Mouse (Mus musculus) lung, adult 2 months (tissue): Measurements from ENCODE around the gene Gm27021. TPM values are rescaled to one million over a fixed set of nuclear protein-coding genes. Genes with fewer than 3 reads are reported as not detected.
"Not testable (repeated sequence)": the region's sequence is repeated elsewhere in the genome, so short reads cannot be mapped to it uniquely, and the experiment has no call there.

ENCODE experiments used
- DNase-seq: peaks from one replicate; pipeline ENCODE4 v3.0.0; 2022
- H3K4me1 ChIP-seq: fragments of 200-500 bp; 2 replicates; pipeline ENCODE4 v1.6.1; 2011; ENCODE audit warnings: low read length; ENCODE audit not compliant: control insufficient read depth, insufficient read depth
- H3K4me3 ChIP-seq: fragments of 200-500 bp; replicated peaks from 2 replicates; pipeline ENCODE3; 2011; ENCODE audit warnings: low read depth, mild to moderate bottlenecking, control low read depth, low read length; ENCODE audit errors: extremely low read depth
- CTCF ChIP-seq: fragments of 200-500 bp; IDR thresholded peaks from 2 replicates; pipeline ENCODE4 v1.5.1; 2011; ENCODE audit warnings: mild to moderate bottlenecking, low read length, control low read depth; ENCODE audit not compliant: insufficient read depth
- POLR2A ChIP-seq: fragments of 200-500 bp; IDR thresholded peaks from 2 replicates; pipeline ENCODE4 v1.6.1; 2011; ENCODE audit warnings: low read depth, mild to moderate bottlenecking, control low read depth, low read length, borderline replicate concordance; ENCODE audit errors: extremely low read depth
- WGBS: fragments of 180-500 bp; shearing (Covaris S2); methylation state at CpG from one replicate; pipeline ENCODE4 v1.1.7; 2018; 5-methylcytosine and 5-hydroxymethylcytosine counted together
- polyA plus RNA-seq: library from polyadenylated mRNA; depleted of rRNA; stranded (reverse); fragments of >200 nt; gene quantifications from 2 replicates; pipeline ENCODE4 v1.2.3, GENCODE M21; 2012

Gm27021 gene
- polyA plus RNA-seq, 1 experiment, result 0.92 TPM

GRCm38 (mm10) chr8:120687786-120688185 lies 19.9 kb upstream of the Gm27021 start:
- Histone ChIP-seq H3K4me3 (no peak overlapping the region), H3K4me1 (no peaks in the 10 kb centered on the region)
- 49% methylated on average over 8 of the region's 8 CpGs for WGBS
- no peak for DNase-seq
- no peak for TF ChIP-seq CTCF
- TF ChIP-seq POLR2A, result no peak

- no peak overlapping the region for H3K4me3 ChIP-seq
- no peaks in the 10 kb centered on the region for H3K4me1 ChIP-seq
- 81% methylated on average over 5 of the region's 5 CpGs for WGBS
- DNase-seq, result no peak
- no peak for TF ChIP-seq CTCF
- TF ChIP-seq POLR2A, result no peak
Measured at GRCm38 (mm10) chr8:120686576-120686975, 18.7 kb upstream of the Gm27021 start.

GRCm38 (mm10) chr8:120686051-120686450 lies 18.2 kb upstream of the Gm27021 start:
- TF ChIP-seq CTCF (no peak), POLR2A (no peak)
- no peak overlapping the region for H3K4me3 ChIP-seq
- no peaks in the 10 kb centered on the region for H3K4me1 ChIP-seq
- DNase-seq, result no peak
- WGBS, result 71% methylated on average over 13 of the region's 13 CpGs

GRCm38 (mm10) chr8:120685591-120685990 lies 17.7 kb upstream of the Gm27021 start:
- no peak overlapping the region for H3K4me3 ChIP-seq
- TF ChIP-seq POLR2A (no peak), CTCF (no peak)
- WGBS, result 80% methylated on average over 8 of the region's 8 CpGs
- no peaks in the 10 kb centered on the region for H3K4me1 ChIP-seq
- no peak for DNase-seq

- WGBS, result 51% methylated on average over 5 of the region's 5 CpGs
- Histone ChIP-seq H3K4me1 (no peaks in the 10 kb centered on the region), H3K4me3 (no peak overlapping the region)
- no peak for DNase-seq
- no peak; the same call in 1 of the 2 replicates for TF ChIP-seq POLR2A
- TF ChIP-seq CTCF, result no peak
Measured at GRCm38 (mm10) chr8:120685097-120685496, 17.2 kb upstream of the Gm27021 start.

- WGBS, result 74% methylated on average over 5 of the region's 5 CpGs
- no peak for DNase-seq
- no peaks in the 10 kb centered on the region for H3K4me1 ChIP-seq
- TF ChIP-seq POLR2A (no peak), CTCF (no peak)
- no peak overlapping the region for H3K4me3 ChIP-seq
Measured at GRCm38 (mm10) chr8:120684082-120684481, 16.2 kb upstream of the Gm27021 start.

- TF ChIP-seq CTCF, result peak; percentile 81
- TF ChIP-seq POLR2A, result no peak
- DNase-seq, result peak; percentile 72
- no peaks in the 10 kb centered on the region for H3K4me1 ChIP-seq
- H3K4me3 ChIP-seq, result no peak overlapping the region
- WGBS, result 16% methylated on average over 10 of the region's 10 CpGs
Measured at GRCm38 (mm10) chr8:120683602-120684001, 15.7 kb upstream of the Gm27021 start.

GRCm38 (mm10) chr8:120681113-120681512 lies 13.2 kb upstream of the Gm27021 start:
- no peak for DNase-seq

GRCm38 (mm10) chr8:120680405-120680804 lies 12.5 kb upstream of the Gm27021 start:
- 43% methylated on average over 7 of the region's 7 CpGs for WGBS
- TF ChIP-seq CTCF, result peak; percentile 59
- H3K4me3 ChIP-seq, H3K4me1 ChIP-seq, DNase-seq: not testable (repeated sequence)

More at GRCm38 (mm10) chr8:120681113-120681512, 13.2 kb upstream of the Gm27021 start:
- H3K4me1 ChIP-seq, result no peaks in the 10 kb centered on the region
- no peak overlapping the region for H3K4me3 ChIP-seq
- WGBS, result 61% methylated on average over 10 of the region's 10 CpGs
- no peak for TF ChIP-seq CTCF

- DNase-seq, result no peak
Measured at GRCm38 (mm10) chr8:120679629-120680387, 11.9 kb upstream of the Gm27021 start.

GRCm38 (mm10) chr8:120678447-120678846 lies 10.6 kb upstream of the Gm27021 start:
- peak; percentile 83 for DNase-seq
- peak; percentile 84 for TF ChIP-seq CTCF
- no peak for TF ChIP-seq POLR2A
- Histone ChIP-seq H3K4me1 (no peaks in the 10 kb centered on the region), H3K4me3 (no peak overlapping the region)
- WGBS, result 13% methylated on average over 10 of the region's 10 CpGs

More at GRCm38 (mm10) chr8:120679629-120680387, 11.9 kb upstream of the Gm27021 start:
- 46% methylated on average over 11 of the region's 11 CpGs for WGBS
- Histone ChIP-seq H3K4me3 (no peak overlapping the region), H3K4me1 (no peaks in the 10 kb centered on the region)
- TF ChIP-seq POLR2A, result no peak
- TF ChIP-seq CTCF, result no peak
